Mouse (Mus musculus) spleen, postnatal 0 days (tissue): ENCODE data around the gene Dixdc1. TPM values are rescaled to one million over a fixed set of nuclear protein-coding genes. Genes with fewer than 3 reads are reported as not detected.

Experiments
- polyA plus RNA-seq: library from polyadenylated mRNA; unstranded; fragments of >200 nt; fragmentation: Nextera tagmentation; extraction: Ambion mirVana; gene quantifications from 2 replicates; pipeline ENCODE4 v1.2.1, GENCODE M21; 2015

Gene Dixdc1
- 0.77 and 1.0 TPM in 2 replicates for polyA plus RNA-seq

GRCm38 (mm10) chr9:50738914-50739870 is at the start of gene Dixdc1:
Dixdc1 (minus strand) TSS chr9:50739517.

GRCm38 (mm10) chr9:50774991-50775612 is 35.8 kb upstream of the Dixdc1 start, which contains the start of the genes Alg9 and 1110032A03Rik:
Alg9 (plus strand) TSS chr9:50775019.
1110032A03Rik (minus strand) TSS chr9:50775520.

DNA sequence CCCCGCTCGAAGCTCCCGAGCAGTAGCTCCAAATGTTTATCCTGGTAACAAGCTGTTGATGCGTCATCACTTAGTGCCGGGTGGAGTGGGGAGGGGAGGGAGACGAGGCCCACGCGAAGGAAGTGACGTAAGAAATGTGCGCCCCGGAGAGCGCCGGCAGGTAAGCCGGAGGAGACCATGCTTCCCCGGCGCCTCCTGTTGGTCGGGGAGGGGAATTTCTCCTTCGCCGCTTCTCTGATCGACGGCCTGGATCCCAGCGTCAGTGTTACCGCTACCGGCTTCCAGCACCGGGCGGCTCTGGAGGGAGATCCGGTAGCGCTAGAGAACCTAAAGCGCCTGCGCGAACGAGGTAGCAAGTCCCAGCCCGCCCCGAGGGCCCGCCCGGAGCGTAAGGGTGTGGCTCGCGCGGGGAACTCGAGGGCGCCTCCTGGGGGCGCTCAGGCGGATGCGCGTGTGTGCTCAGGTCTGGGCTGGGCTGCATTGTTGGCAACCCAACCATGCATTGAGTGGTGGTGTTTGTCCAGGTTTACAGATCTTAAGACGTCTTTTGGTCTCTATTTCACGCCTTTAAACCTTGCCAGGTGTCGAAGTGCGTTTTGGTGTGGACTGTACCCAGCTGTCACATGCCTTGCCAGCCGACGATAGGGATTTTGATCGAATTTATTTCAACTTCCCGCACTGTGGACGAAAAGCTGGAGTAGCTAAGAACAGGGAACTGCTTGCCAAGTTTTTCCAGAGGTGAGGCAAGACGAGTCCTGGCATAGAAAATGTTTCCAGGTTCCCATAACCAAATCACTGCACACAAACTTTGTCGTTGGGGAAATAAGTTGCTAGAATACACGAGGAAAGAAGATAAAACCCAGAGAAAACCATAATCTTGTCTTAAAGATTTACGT is 29.0 kb upstream of the Dixdc1 start, which contains the start of gene Fdxacb1:
Gene Fdxacb1, plus strand, starts transcription at position 130 of the 896 bp plus-strand sequence.

GRCm38 (mm10) chr9:50752054-50752602 is 12.8 kb upstream of the Dixdc1 start, which contains the start of gene Hspb2:
Hspb2 (minus strand) TSS chr9:50752354.

DNA sequence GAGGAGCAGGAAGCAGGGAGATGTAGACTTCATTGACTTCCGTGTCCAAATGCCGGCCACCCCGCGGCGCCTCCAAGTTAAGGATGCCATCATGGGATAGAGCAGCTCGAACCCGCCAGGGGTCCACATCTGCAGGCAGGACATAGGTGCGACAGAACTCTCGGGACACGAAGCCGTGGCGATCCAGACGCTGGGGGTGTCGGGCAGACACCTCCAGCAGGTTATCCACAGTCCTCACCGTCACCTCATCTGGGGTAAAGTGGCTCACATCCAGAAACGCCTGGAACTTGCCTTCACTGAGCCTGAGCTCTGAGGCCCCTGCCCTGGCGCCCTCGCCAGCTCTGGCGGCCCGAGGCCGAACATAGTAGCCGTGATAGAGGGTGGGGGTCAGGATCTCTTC is 12.0 kb upstream of the Dixdc1 start, which contains the start of gene Cryab:
Gene Cryab, plus strand, starts transcription at position 3 of the 400 bp plus-strand sequence.

DNA sequence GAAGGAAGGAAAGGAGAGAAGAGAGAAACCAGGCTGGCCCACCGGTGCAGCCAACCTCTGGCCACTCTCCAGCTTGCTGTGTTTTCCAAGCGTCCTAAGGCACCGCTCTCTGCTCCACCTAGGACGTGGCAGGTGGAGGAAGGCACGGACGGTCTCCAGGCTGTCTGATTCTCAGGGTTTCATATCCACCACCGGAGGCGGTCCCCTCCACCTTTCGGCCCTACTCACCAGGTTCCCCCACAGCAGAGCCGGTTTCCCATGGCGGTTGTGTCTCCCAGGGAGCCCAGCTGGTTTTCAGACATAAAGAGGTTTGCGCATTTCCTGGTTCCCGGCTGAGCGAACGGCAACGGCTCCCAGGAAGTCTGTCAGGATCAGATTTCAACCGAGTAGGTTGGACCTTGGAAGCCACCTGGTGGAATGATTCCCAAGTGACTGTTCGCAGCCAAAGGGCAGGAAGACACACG is 6.9 kb upstream of the Dixdc1 start, which contains the start of gene 2310030G06Rik:
Gene 2310030G06Rik, minus strand, starts transcription at position 323 of the 464 bp plus-strand sequence.

DNA sequence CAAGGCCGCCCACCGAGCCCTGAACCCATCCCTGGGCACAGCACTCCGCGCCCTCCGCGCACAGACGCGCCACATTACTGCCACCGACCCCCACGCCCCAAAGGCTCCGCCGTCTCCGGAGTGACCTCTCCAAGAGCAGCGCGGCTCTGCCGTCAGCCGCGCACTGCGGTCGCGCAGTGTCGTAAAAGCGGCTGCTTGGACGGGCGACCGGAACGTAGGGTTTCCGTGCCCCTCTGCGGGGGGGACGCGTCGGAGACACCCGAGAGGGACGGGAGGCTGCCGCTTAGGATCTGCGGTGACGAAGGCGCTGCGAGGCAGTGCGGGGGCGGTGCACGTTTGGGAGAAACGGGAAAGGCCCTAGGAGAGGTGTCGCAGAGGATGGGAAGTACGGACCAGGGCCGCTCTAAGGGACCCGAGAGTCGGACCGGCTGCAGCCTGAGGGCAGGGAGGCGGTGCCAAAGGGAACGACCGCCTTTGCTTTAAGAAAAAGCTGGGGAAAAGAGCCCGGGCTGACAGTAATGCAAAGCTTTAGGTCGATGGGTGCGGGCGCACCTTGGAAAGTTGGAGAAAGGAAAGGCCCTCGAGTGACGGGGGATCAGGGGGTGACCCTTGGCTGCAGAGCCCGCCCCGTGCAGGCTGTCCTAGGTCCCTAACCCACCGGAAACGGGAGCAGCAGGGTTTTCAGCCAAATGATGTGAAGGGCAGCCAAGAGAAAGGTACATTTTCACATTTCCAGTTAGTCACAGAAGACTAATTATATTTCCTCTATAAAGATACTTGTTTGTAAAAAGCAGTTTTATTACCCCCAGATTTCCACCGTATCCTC is 79.7 kb downstream of the Dixdc1 start, which contains the start of gene Dlat:
Gene Dlat, minus strand, starts transcription at position 389 of the 826 bp plus-strand sequence.

DNA sequence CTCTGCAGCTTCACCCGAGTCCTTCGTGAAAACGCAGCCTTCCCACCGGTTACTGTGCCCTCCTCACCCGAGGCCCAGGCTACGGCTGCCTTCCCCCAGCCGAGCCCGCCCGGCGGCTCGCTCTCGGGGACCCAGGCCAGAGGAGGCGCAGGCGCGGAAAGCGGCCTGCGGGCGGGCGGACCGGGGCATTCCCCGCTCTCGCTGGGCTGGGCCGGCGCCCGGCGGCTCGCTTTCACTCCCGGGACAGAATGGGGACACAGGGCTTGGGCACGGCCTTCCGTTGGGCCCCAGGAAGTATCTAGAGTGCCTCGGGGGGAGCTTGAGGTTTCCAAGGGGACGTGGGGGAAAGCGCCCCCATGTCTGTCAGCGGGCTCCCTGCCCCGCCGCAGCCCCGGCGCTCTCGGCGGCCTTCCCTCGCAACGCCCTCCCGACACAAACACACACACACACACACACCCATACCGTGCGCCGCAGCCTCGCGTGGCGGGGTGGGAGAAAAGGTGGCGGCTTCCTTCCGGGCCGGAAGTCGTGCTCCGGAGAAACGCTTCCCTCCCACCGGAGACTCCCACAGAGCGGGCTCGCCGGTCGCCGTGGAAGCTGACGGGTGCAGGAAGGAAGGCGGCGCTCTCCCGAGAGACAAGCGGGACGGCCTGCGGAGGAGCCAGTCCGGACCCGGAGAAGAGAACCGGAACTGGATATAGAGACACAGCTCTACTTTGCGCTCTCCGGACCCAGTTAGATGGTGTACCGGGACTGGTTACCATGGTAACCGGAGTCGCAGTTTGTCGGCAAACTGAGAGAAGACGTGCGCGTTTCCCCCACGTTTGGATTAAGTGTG is 122.3 kb downstream of the Dixdc1 start, which contains the start of the genes Pih1d2 and Nkapd1:
Gene Pih1d2, plus strand, starts transcription at position 556 of the 838 bp plus-strand sequence.
Gene Nkapd1, minus strand, starts transcription at position 699 of the 838 bp plus-strand sequence.

Other genes with a start within 250 kb of the Dixdc1 start
- 0.93 and 1.1 TPM in 2 replicates for gene Plet1, start 245.0 kb downstream of the Dixdc1 start, polyA plus RNA-seq
- gene Pts, start 210.8 kb downstream of the Dixdc1 start, polyA plus RNA-seq = 64.5 and 69.3 TPM in 2 replicates
- 25.1 and 37.1 TPM in 2 replicates for gene Il18, start 184.7 kb downstream of the Dixdc1 start, polyA plus RNA-seq
- gene Bco2, start 184.3 kb downstream of the Dixdc1 start, polyA plus RNA-seq = 0.35 and 0.61 TPM in 2 replicates
- gene Tex12, start 178.2 kb downstream of the Dixdc1 start, polyA plus RNA-seq = 0.15 TPM in 1 of 2 replicates, not detected in the other
- 257 TPM in 2 replicates for gene Sdhd, start 135.7 kb downstream of the Dixdc1 start, polyA plus RNA-seq
- gene Timm8b, start 135.6 kb downstream of the Dixdc1 start, polyA plus RNA-seq = 165 and 173 TPM in 2 replicates
- gene Pih1d2, start 122.2 kb downstream of the Dixdc1 start, polyA plus RNA-seq = 1.3 and 1.5 TPM in 2 replicates
- gene Nkapd1, start 122.1 kb downstream of the Dixdc1 start, polyA plus RNA-seq = 13.8 and 15.5 TPM in 2 replicates
- gene Dlat, start 79.7 kb downstream of the Dixdc1 start, polyA plus RNA-seq = 26.0 and 31.2 TPM in 2 replicates
- 1.9 and 2.0 TPM in 2 replicates for gene 2310030G06Rik, start 7.0 kb upstream of the Dixdc1 start, polyA plus RNA-seq
- gene Cryab, start 11.8 kb upstream of the Dixdc1 start, polyA plus RNA-seq = 28.7 and 32.9 TPM in 2 replicates
- gene Hspb2, start 12.8 kb upstream of the Dixdc1 start, polyA plus RNA-seq = 2.6 and 3.6 TPM in 2 replicates
- gene Fdxacb1, start 28.7 kb upstream of the Dixdc1 start, polyA plus RNA-seq = 9.2 and 11.6 TPM in 2 replicates
- gene Alg9, start 35.5 kb upstream of the Dixdc1 start, polyA plus RNA-seq = 14.4 and 14.8 TPM in 2 replicates
- gene 1110032A03Rik, start 36.0 kb upstream of the Dixdc1 start, polyA plus RNA-seq = 28.0 and 29.5 TPM in 2 replicates
- gene Ppp2r1b, start 105.8 kb upstream of the Dixdc1 start, polyA plus RNA-seq = 61.9 and 75.8 TPM in 2 replicates